Mouse (Mus musculus) CH12.LX (cell line): ENCODE measurements around the gene Kif3b. TPM values are rescaled to one million over a fixed set of nuclear protein-coding genes. Genes with fewer than 3 reads are reported as not detected.
"Not testable (repeated sequence)": the region's sequence is repeated elsewhere in the genome, so short reads cannot be mapped to it uniquely, and the experiment has no call there.

Experiments
- DNase-seq: peaks from one replicate; pipeline ENCODE4 v3.0.0-alpha.2; 2013; ENCODE audit errors: extremely low read depth
- H3K27ac ChIP-seq: 2 replicates; pipeline ENCODE4 v1.5.1; 2012; ENCODE audit warnings: low read depth, mild to moderate bottlenecking, control low read depth, moderate library complexity; ENCODE audit not compliant: insufficient read depth
- H3K27me3 ChIP-seq: replicated peaks from 2 replicates; pipeline ENCODE3; 2012; ENCODE audit warnings: inconsistent platforms
- H3K36me3 ChIP-seq, 2 experiments: replicated peaks in 1 of 2; 2 replicates each; pipeline versions ENCODE3 to v1.6.1; 2012; ENCODE audit warnings: inconsistent platforms in 1 of 2, low read length in 1 of 2, mild to moderate bottlenecking in 1 of 2, mixed read lengths in 1 of 2, moderate library complexity in 1 of 2; ENCODE audit not compliant: control insufficient read depth in 1 of 2, insufficient read depth in 1 of 2
- H3K4me1 ChIP-seq, 2 experiments: 2 replicates each; pipeline ENCODE4 v1.6.1; 2012; ENCODE audit warnings: inconsistent platforms in 1 of 2, moderate library complexity in 1 of 2; ENCODE audit not compliant: insufficient read depth in 2 of 2, control insufficient read depth in 1 of 2
- H3K4me2 ChIP-seq: 2 replicates; pipeline ENCODE4 v1.6.1; 2012; ENCODE audit warnings: low read depth, mild to moderate bottlenecking, control low read depth; ENCODE audit not compliant: poor library complexity, insufficient read depth, severe bottlenecking
- H3K4me3 ChIP-seq, 3 experiments: fragments of 150-350 bp in 1 of 3; sonication (generic) in 1 of 3; replicated peaks in 1 of 3; 2 replicates each; pipeline versions ENCODE3 to v1.5.1; 2011 to 2012; ENCODE audit warnings: low read depth in 2 of 3, low read length in 2 of 3, mild to moderate bottlenecking in 2 of 3, moderate library complexity in 2 of 3, control low read depth in 1 of 3, improper control_type of control experiment in 1 of 3, inconsistent platforms in 1 of 3, mixed read lengths in 1 of 3; ENCODE audit not compliant: poor library complexity in 1 of 3
- H3K79me2 ChIP-seq: replicated peaks from 2 replicates; pipeline ENCODE4 v1.6.1; 2012; ENCODE audit warnings: mild to moderate bottlenecking, moderate library complexity; ENCODE audit not compliant: control insufficient read depth, poor library complexity, insufficient read depth, severe bottlenecking; ENCODE audit errors: extremely low read depth
- H3K9ac ChIP-seq: 2 replicates; pipeline ENCODE4 v1.6.1; 2012; ENCODE audit warnings: low read depth, mild to moderate bottlenecking, control low read depth, moderate library complexity; ENCODE audit not compliant: insufficient read depth
- H3K9me3 ChIP-seq: replicated peaks from 2 replicates; pipeline ENCODE3; 2012; ENCODE audit warnings: low read length, inconsistent platforms, mixed read lengths
- E2F4 ChIP-seq: IDR thresholded peaks from 2 replicates; pipeline ENCODE4 v1.6.1; 2011; ENCODE audit warnings: low read depth, low read length, improper control_type of control experiment; ENCODE audit not compliant: insufficient replicate concordance
- ELF1 ChIP-seq: IDR thresholded peaks from 2 replicates; pipeline ENCODE4 v1.6.1; 2014; ENCODE audit warnings: low read depth, mild to moderate bottlenecking, inconsistent platforms, low read length, improper control_type of control experiment
- GABPA ChIP-seq: IDR thresholded peaks from 2 replicates; pipeline ENCODE4 v1.6.1; 2012; ENCODE audit warnings: low read depth, low read length, improper control_type of control experiment, inconsistent platforms; ENCODE audit not compliant: insufficient replicate concordance
- MAX ChIP-seq: IDR thresholded peaks from 2 replicates; pipeline ENCODE4 v1.6.1; 2011; ENCODE audit warnings: low read length, improper control_type of control experiment
- MEF2A ChIP-seq: IDR thresholded peaks from 2 replicates; pipeline ENCODE4 v1.6.1; 2014; ENCODE audit warnings: low read depth, mild to moderate bottlenecking, inconsistent platforms, low read length, improper control_type of control experiment, borderline replicate concordance
- NRF1 ChIP-seq: IDR thresholded peaks from 2 replicates; pipeline ENCODE4 v1.6.1; 2014; ENCODE audit warnings: low read depth, mild to moderate bottlenecking, inconsistent platforms, low read length, improper control_type of control experiment, moderate library complexity
- POLR2AphosphoS2 ChIP-seq: IDR thresholded peaks from 2 replicates; pipeline ENCODE4 v1.6.1; 2011; ENCODE audit warnings: low read depth, low read length, improper control_type of control experiment
- SIN3A ChIP-seq: IDR thresholded peaks from 2 replicates; pipeline ENCODE4 v1.6.1; 2012; ENCODE audit warnings: low read length, improper control_type of control experiment, inconsistent platforms
- SMC3 ChIP-seq: IDR thresholded peaks from 2 replicates; pipeline ENCODE4 v1.6.1; 2011; ENCODE audit warnings: low read depth, low read length, improper control_type of control experiment
- TBP ChIP-seq: conservative IDR thresholded peaks from 2 replicates; pipeline ENCODE4 v1.6.1; 2011; ENCODE audit warnings: low read depth, low read length, improper control_type of control experiment
- ZKSCAN1 ChIP-seq: IDR thresholded peaks from 2 replicates; pipeline ENCODE4 v1.6.1; 2012; ENCODE audit warnings: low read depth, inconsistent platforms, low read length, improper control_type of control experiment, borderline replicate concordance
- ZMIZ1 ChIP-seq: IDR thresholded peaks from 2 replicates; pipeline ENCODE4 v1.6.1; 2012; ENCODE audit warnings: low read depth, mild to moderate bottlenecking, inconsistent platforms, low read length, improper control_type of control experiment
- dilution Hi-C: fragments of 300-500 bp; cut with MboI; formaldehyde crosslinking; loops from 2 replicates; pipeline ENCODE4 v1.14.3; 2020; ENCODE audit warnings: low sequenced_read_pairs; ENCODE audit not compliant: extremely low pct_unique_long_range_greater_than_20kb, extremely low pct_ligation_motif_present
- in situ Hi-C: fragments of 300-500 bp; cut with MboI; formaldehyde crosslinking; loops from 3 replicates; pipeline ENCODE4 v1.14.3; 2019; ENCODE audit warnings: low sequenced_read_pairs, low pct_ligation_motif_present, low pct_unique_long_range_greater_than_20kb, mixed read lengths
- polyA plus RNA-seq: library from polyadenylated mRNA; unstranded; fragments of >175 nt; gene quantifications from 2 replicates; pipeline ENCODE4 v1.2.1, GENCODE M21; 2012; ENCODE audit warnings: low read depth; ENCODE audit not compliant: insufficient read length
- total RNA-seq, 2 experiments: library from RNA; depleted of rRNA; stranded (reverse); fragments of 300-350 nt in 1 of 2; fragments of >200 nt in 1 of 2; gene quantifications; 2 replicates each; pipeline ENCODE4 v1.2.3; 2012 to 2014

Gene Kif3b
- total and polyA plus RNA-seq, 3 experiments, result 8.5 to 16.5 (median 10.6) TPM

DNA sequence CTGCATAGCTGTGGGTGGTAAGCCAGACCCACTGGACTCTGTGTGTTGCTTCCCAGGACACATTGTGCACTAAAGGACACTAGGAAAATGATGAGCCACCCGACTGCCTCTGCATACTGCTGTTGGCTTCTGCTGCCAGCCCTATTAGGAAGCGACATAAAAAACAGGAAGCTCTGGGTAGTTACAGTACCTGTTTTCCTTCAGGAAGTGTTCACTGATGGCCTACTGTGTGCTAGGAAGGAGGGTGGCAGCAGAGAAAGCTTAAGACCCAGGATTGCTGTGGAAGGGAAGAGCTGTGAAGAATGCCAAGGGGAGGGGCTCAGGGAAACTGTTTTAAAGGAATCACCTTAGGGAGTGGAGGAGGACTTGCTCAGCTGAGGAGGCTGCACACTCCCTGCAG is 23.9 kb upstream of the Kif3b start:
- Histone ChIP-seq H3K36me3 (peaks cover 36 to 52% of the 10 kb centered on the region in 2 experiments), H3K9me3 (peaks cover 12% of the 10 kb centered on the region), H3K9ac (no peak overlapping the region), H3K27ac (no peak overlapping the region), H3K4me3 (no peak overlapping the region), H3K79me2 (no peaks in the 10 kb centered on the region), H3K4me1 (peaks cover 23 to 82% of the 10 kb centered on the region in 2 experiments), H3K4me2 (no peak overlapping the region), H3K27me3 (no peaks in the 10 kb centered on the region)
- no peak for DNase-seq
- no peak for TF ChIP-seq ZMIZ1
- TF ChIP-seq ZKSCAN1, result peak; percentile 69
- in situ Hi-C loops, result no loop called here
- dilution Hi-C loops, result no loop called here

DNA sequence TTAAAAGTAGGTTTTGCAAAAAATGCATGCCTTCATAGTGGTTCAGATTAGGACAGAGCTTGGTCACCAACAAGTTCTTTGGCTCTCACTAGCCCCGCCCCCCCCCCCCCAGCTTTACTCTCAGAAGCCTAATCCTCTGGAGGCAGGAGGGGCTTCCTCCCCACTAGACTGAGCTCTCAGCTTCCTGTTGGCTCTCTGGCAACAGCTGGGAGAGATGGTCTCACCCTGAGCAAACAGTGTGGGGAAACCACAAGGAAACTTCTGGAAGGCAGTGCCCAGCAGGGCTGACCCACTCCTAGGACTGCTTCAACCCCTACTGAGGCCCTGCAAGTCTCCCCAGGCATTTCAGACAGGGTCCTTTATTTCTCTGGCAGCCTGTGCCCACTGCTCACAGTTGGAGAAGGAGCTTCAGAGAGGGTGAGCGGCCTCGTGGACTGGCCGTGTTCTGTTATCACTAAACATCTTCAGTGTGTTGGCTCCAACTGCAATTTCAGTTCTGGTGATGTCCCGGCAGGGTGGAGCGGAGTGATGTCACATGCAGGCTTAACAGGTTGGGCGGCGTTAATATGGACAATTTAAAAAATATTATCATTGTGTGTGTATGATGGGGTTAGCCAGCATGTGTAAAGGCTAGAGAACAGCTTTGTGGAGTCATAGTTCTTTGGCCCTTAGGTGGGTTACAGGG is 20.8 kb upstream of the Kif3b start:
- peaks cover 19 to 74% of the 10 kb centered on the region in 2 experiments for H3K4me1 ChIP-seq
- in situ Hi-C loops, result not testable (repeated sequence)

DNA sequence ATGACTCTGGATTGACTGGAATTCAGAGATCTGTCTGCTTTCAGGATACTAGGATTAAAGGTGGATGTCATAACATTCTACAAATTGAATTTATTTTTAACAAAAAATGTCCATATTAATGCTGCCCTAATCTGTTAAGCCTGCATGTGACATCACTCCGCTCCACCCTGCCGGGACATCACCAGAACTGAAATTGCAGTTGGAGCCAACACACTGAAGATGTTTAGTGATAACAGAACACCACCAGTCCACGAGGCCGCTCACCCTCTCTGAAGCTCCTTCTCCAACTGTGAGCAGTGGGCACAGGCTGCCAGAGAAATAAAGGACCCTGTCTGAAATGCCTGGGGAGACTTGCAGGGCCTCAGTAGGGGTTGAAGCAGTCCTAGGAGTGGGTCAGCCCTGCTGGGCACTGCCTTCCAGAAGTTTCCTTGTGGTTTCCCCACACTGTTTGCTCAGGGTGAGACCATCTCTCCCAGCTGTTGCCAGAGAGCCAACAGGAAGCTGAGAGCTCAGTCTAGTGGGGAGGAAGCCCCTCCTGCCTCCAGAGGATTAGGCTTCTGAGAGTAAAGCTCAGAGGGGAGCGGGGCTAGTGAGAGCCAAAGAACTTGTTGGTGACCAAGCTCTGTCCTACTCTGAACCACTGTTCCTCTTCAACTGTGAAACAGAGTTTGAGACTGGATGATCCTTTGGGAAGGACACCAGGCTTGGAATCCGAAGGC is 16.9 kb upstream of the Kif3b start:
- H3K4me1 ChIP-seq, result peaks cover 18 to 59% of the 10 kb centered on the region in 2 experiments
- H3K9ac ChIP-seq, H3K9me3 ChIP-seq, DNase-seq, H3K36me3 ChIP-seq, in situ Hi-C loops, H3K4me3 ChIP-seq, H3K79me2 ChIP-seq, H3K4me2 ChIP-seq, H3K27me3 ChIP-seq, H3K27ac ChIP-seq, dilution Hi-C loops: not testable (repeated sequence)

More for the DNA sequence above, 20.8 kb upstream of the Kif3b start:
- DNase-seq, H3K4me2 ChIP-seq, H3K9me3 ChIP-seq, H3K27ac ChIP-seq, H3K79me2 ChIP-seq, dilution Hi-C loops, H3K9ac ChIP-seq, H3K4me3 ChIP-seq, H3K27me3 ChIP-seq: not testable (repeated sequence)
- peaks cover 16 to 25% of the 10 kb centered on the region in 2 experiments for H3K36me3 ChIP-seq

DNA sequence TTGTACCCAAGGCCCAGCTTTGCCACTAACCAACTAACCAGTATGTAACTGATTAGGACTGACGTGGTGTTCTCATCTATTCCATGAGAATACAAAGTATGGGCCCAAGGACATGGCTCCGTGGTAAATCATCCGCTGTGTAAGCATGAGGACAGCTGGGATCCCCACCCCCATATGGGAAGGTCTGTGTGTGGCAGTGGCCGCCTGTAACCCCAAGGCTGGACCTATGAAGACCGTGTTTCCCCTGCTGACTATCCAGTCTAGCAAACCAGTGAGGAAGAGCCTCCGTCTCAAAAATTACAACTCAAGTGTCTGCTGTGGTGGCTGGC is 16.3 kb upstream of the Kif3b start:
- H3K4me2 ChIP-seq, result no peak overlapping the region
- H3K36me3 ChIP-seq, result no peaks in the 10 kb centered on the region
- in situ Hi-C loops (no loop called here), dilution Hi-C loops (no loop called here)
- DNase-seq, result no peak
- H3K27ac ChIP-seq, result no peak overlapping the region
- peaks cover 16 to 57% of the 10 kb centered on the region in 2 experiments for H3K4me1 ChIP-seq
- peaks cover 4% of the 10 kb centered on the region for H3K9me3 ChIP-seq
- H3K27me3 ChIP-seq, result no peaks in the 10 kb centered on the region
- no peak overlapping the region for H3K9ac ChIP-seq
- H3K79me2 ChIP-seq, result no peaks in the 10 kb centered on the region
- TF ChIP-seq MEF2A (no peak), SMC3 (no peak), E2F4 (no peak), POLR2AphosphoS2 (no peak), GABPA (no peak), NRF1 (no peak), MAX (no peak), ELF1 (no peak), SIN3A (no peak), ZMIZ1 (no peak), TBP (no peak)
- no peak overlapping the region for H3K4me3 ChIP-seq
